Mouse (Mus musculus) adipocyte (in vitro differentiated cells): Measurements from ENCODE around the gene Cdc42ep2.
A peak's percentile ranks its signal among the peaks of the same experiment; 100 is the strongest.

Experiments used
- DNase-seq: peaks from one replicate; pipeline ENCODE4 v3.0.0-alpha.2; 2016; ENCODE audit warnings: low spot score

The Cdc42ep2 gene

DNA sequence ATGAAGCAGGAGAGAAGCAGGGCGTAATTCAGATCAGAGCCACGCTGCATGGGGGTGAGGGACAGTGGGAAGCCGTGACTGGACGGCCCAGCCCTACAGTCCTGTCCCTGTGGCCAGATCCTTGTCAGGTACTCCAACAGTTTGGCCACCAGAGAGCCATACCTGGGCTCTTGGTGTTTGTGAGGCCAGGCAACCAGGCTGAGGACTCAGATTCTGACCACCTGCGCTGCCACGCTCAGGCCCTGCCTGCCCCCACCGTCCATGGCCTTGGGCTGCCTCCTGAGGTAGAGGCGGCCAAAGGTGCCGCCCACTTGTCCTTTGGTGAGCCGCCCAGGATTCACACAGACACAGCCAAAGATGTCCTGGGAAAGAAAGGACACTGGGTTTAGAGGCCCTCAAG lies 16.0 kb upstream of the Cdc42ep2 start:
- no peak for DNase-seq

GRCm38 (mm10) chr19:5940173-5940572 lies 15.6 kb upstream of the Cdc42ep2 start:
- DNase-seq: peak; percentile 96

DNA sequence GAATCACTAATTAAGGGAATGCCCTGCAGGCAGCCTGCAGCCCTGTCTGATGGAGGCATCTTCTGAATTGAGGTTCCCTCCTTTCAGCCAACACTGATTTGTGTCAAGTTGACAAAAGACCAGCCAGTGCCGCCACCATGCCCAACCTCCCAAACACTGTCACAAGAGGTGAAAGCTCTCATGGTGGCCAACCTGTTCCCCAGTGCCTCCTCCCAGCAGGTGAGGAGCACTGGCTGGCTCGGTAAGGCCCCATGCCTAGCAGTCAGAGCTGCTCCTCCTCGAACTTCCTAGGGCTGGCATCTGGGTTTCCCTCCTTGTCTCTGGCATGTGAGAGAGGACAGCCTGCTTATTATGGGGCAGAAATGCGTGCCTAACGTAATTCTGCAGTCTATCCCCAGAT lies 15.1 kb upstream of the Cdc42ep2 start:
- DNase-seq: no peak

GRCm38 (mm10) chr19:5938516-5938915 lies 13.9 kb upstream of the Cdc42ep2 start:
- DNase-seq: no peak

DNA sequence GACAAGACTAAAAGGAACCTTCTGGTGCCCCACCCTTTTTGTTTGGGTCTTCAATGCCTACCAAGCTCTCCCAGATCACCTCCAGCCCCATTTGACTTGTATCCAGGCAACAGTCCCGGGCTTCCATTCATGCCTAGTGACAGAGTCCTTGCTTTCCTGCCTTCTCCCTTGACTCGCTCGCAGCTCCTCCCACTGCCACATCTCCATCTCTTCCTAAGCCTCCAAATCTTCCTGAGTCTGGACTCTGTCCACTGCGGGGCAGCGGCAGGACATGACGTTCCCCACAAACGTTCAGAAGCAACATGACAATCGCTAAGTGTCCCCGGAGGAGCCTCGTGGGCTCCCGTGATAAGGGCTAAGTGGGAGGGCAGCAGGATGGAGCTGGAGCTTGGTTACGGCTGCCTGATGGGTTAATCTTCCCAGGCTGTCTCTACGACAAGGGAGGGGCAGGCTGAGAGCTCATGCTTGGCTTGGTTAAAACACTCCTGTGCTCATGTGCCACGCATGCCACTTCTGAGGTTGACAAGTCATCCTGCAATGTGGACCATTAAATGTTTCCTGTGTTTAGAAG lies 13.3 kb upstream of the Cdc42ep2 start:
- no peak for DNase-seq

- DNase-seq: no peak
Measured at GRCm38 (mm10) chr19:5937095-5937835, 12.6 kb upstream of the Cdc42ep2 start.

DNA sequence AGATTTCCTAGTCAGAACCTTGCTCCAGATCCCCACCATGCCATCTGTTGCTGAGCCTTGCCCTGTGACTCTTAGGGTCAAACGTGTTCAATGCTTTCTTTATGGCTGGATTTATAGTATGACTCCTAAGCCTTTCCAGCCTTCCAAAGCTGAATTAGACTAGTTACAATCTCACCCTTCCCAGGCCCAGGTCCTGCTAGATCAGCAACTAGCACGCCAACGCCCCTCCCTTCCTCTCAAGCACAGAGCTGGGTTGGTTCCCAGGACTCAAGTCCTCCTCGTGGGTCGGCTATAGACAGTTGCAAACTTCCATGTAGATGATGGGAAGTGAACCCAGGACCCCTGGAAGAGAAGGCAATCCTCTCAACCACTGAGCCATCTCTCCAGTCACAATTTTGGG lies 11.1 kb upstream of the Cdc42ep2 start:
- no peak for DNase-seq

DNA sequence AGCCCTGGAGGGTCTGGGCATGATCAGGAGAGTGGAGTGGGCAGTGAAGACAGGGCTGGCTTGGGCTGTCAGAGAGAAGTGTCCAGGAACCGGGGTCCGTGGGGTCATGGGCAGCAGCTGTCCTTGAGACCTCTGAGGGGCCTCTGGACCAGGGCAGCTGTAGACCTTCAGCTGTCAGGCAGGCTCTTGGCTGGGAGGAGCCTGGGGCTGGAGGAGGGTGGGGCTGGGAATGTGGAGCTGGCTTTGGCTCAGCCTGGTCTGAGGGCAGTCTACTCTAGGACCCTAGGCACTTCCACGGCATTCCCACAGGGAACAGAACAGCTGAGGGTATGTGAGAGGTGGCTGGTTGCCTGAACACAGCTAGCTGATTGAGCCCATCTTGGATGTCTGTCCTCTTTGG lies 10.7 kb upstream of the Cdc42ep2 start:
- no peak for DNase-seq

DNA sequence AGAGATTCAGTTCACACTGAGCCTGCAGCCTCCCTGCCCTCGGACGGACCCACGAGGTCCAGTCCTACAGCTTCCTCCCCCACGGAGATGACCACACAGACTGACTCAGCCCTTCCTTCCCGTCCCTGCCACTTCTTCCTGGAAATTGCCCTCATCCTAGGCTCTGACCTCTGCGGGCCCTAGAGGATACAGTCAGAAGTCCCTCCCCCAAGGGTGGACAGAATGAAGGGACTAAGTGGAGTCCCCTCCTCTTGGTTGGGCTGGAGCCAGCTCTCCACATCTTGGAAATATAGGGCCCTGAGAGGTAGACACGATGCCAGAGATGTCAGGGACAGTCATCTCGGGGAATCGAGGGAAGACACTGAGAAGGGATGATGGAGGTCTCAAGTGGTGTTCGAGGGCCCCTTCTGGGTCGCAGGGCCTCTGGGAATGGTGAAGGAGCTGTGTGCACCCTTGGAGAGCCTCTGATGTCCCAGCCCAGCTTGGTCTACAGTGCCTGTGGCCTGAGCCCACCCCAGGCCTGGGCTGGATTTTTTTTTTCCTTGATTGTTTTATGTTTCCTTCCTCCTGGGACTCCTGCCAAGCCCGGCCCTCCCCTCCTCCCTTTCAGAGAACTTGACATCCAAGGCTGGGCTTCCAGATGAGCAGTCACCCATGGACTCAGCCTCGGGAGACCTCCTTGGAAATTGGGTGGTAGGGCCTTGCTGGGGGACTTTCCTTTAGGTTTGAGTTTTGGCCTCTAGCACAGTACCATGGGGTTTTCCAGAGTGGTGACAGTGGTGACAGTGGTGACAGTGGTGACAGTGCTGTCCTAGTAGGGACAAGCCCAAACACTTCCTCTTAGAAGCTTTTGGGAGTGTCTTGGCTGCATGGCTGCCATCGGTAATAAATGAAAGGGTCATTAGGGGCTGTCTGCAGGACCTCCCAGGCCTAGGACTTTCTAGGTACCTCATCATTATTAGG lies 5.3 kb upstream of the Cdc42ep2 start:
- DNase-seq: peak; percentile 54

GRCm38 (mm10) chr19:5928546-5928945 lies 3.9 kb upstream of the Cdc42ep2 start:
- DNase-seq: peak; percentile 84

- DNase-seq: peak; percentile 77
Measured at GRCm38 (mm10) chr19:5928104-5928503, 3.5 kb upstream of the Cdc42ep2 start.

DNA sequence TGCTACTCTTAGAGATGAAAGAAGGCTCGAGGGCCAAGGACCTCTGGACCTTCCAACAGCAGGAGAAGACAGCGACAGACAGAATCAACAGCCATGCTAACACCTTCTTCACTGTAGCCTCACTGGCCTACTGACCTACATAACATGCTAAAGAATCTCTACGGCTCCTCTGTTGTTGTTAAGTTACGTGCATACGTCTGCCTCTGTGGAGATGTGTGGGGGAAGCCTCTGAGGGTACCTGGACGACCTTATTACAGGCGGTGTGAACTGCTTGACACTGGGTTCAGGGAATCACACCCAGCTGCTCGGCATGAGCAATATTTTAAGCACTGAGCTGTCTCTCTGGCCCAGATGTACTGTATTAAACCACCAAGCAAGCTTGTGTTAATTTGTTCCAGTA lies 2.9 kb upstream of the Cdc42ep2 start:
- no peak for DNase-seq

GRCm38 (mm10) chr19:5927026-5927425 lies 2.4 kb upstream of the Cdc42ep2 start:
- no peak for DNase-seq

DNA sequence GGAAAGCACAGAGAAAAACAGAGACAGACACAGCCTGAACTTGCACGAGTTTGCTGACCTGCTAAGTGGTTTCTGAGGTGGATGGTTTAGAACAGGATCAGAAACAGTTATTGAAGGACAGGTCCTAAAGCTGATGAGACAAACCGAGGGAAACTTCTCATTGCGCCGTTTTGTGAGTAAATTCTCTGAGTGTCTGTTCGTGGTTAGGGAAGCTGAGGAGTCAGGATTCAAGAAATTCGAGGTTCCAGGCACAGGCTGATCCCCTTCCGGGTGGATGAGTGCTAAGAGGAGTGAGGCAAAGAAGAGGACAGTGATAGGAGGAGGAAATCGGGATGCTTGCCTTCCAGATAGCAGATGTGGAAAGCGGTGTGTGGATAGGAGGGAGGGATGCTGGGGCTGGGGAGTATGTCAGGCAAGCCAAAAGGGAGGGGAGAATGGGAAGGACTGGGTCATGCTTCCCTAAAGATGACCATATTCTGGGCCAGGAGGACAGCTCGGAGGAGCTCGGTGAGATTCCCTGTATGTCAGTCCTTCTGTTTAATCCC lies 767 bp upstream of the Cdc42ep2 start:
- DNase-seq: peak; percentile 46

GRCm38 (mm10) chr19:5923990-5924712 lies 465 bp downstream of the Cdc42ep2 start:
- DNase-seq: peak; percentile 88

DNA sequence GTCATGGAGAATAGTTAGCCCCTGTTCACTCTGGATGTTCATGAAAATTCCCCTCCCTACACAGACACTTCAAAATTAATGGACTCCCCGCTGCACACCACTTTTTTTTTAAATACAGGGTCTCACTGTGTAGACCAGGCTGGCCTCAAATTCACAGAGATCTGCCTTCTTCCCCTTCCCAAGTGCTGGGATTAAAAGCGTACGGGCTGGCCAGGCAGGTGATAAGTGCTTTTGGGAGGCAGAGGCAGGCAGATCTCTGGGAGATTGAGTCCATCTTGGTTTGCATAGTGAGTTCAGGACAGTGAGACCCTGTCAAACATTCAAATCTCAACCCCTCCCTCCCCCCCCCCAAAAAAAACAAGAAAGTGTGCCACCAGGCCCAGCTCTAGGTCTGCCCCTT lies 1.7 kb downstream of the Cdc42ep2 start:
- no peak for DNase-seq

- DNase-seq: no peak
Measured at GRCm38 (mm10) chr19:5922119-5922942, 2.3 kb downstream of the Cdc42ep2 start.

GRCm38 (mm10) chr19:5921715-5922114 lies 2.9 kb downstream of the Cdc42ep2 start:
- no peak for DNase-seq

GRCm38 (mm10) chr19:5913007-5913719 lies 11.5 kb downstream of the Cdc42ep2 start, which contains the start of gene Dpf2:
Gene Dpf2, minus strand, starts transcription at chr19:5913010.
- DNase-seq: no peak
